Mouse (Mus musculus): Measurements from ENCODE around the gene Timm8a1.

GRCm38 (mm10) chrX:134533346-134533745 is 8.3 kb downstream of the Timm8a1 start:
- TF ChIP-seq EP300 (optimal IDR thresholded peaks at IDR 0.05) (no peak), CTCF (IDR thresholded peaks at IDR 0.05; ENCODE audit: low read depth) (no peak)

Data from stomach, postnatal 0 days (tissue).